8 mouse cellular contexts compared by ENCODE assay signal in genomic region chr14:121361319-121362114, GRCm38 (mm10). TPM values are rescaled to one million over a fixed set of nuclear protein-coding genes. Genes with fewer than 3 reads are reported as not detected.
DNase-seq lines count a peak whose midpoint lies in the region; ATAC-seq lines count a peak whose summit lies in the region.

No protein-coding gene starts in this region.

- H3K4me3 ChIP-seq in intestine, embryonic 15.5 days (replicated peaks) = no peak overlapping the region
- H3K4me3 ChIP-seq in midbrain, embryonic 15.5 days = no peak overlapping the region

- H3K27me3 ChIP-seq in intestine, embryonic 15.5 days (replicated peaks) = no peaks in the 10 kb centered on the region
- no peaks in the 10 kb centered on the region for H3K27me3 ChIP-seq in midbrain, embryonic 15.5 days (replicated peaks)

- H3K36me3 ChIP-seq in intestine, embryonic 15.5 days = no peaks in the 10 kb centered on the region
- H3K36me3 ChIP-seq in midbrain, embryonic 15.5 days (replicated peaks) = no peaks in the 10 kb centered on the region

- ATAC-seq in CD4-positive, CD25-positive, alpha-beta regulatory T cell, adult 4 months = peak; percentile 21
- peak; percentile 51 for ATAC-seq in intestine, embryonic 15.5 days
- no peak for ATAC-seq in midbrain, embryonic 15.5 days (replicated peaks)

- H3K4me2 ChIP-seq in intestine, embryonic 15.5 days (replicated peaks) = no peak overlapping the region
- no peak overlapping the region for H3K4me2 ChIP-seq in midbrain, embryonic 15.5 days

- H3K4me1 ChIP-seq in intestine, embryonic 15.5 days (replicated peaks) = peaks cover 71% of the 10 kb centered on the region
- peaks cover 15% of the 10 kb centered on the region for H3K4me1 ChIP-seq in midbrain, embryonic 15.5 days

- DNase-seq in NIH3T3 (ENCODE audit: low read depth) = peak; percentile 79
- DNase-seq in gastrocnemius, adult 8-10 months (ENCODE audit: low spot score in 2 of 2) = peak; percentile 57 to 74
- peak; percentile 78 for DNase-seq in lung, postnatal 14 days
- no peak for DNase-seq in right cerebral cortex, adult 2 months (ENCODE audit: low spot score in 2 of 2)
- DNase-seq in embryo, embryonic 10.5 days (ENCODE audit: low spot score) = no peak

- H3K27ac ChIP-seq in intestine, embryonic 15.5 days = no peak overlapping the region
- H3K27ac ChIP-seq in midbrain, embryonic 15.5 days = no peak overlapping the region

- no peaks in the 10 kb centered on the region for H3K9me3 ChIP-seq in intestine, embryonic 15.5 days
- no peaks in the 10 kb centered on the region for H3K9me3 ChIP-seq in midbrain, embryonic 15.5 days

- H3K9ac ChIP-seq in intestine, embryonic 15.5 days = no peak overlapping the region
- no peak overlapping the region for H3K9ac ChIP-seq in midbrain, embryonic 15.5 days

- WGBS in intestine, embryonic 15.5 days = 61% methylated on average over 17 of the region's 17 CpGs
- 88% methylated on average over 17 of the region's 17 CpGs for WGBS in midbrain, embryonic 15.5 days

RNA-seq across cellular contexts. Expression of gene Stk24, which starts 18.3 kb away (rescaled TPM):
- polyA plus RNA-seq in CD4-positive, CD25-positive, alpha-beta regulatory T cell, adult 4 months (2017; shearing (Covaris generic)) = 10 to 100 TPM; 63.3 to 68.7 TPM
- total RNA-seq in gastrocnemius, adult 8-10 months (2022) = 10 to 100 TPM; 25.2 to 34.5 (median 31.9) TPM
- 41.3 and 43.7 TPM in 2 replicates for polyA plus RNA-seq in intestine, embryonic 15.5 days (2015; fragmentation: Nextera tagmentation; extraction: Ambion mirVana)
- polyA plus RNA-seq in midbrain, embryonic 15.5 days (2015; fragmentation: Nextera tagmentation; extraction: Ambion mirVana) = 18.5 and 18.6 TPM in 2 replicates

Comparison
In these comparisons a context has a peak if more than half of its experiments do, and no peak if none do; other contexts are left out.
1. DNase-seq: peak in NIH3T3 (single experiment), gastrocnemius, adult 8-10 months (2 of 2) and lung, postnatal 14 days (single experiment); none in right cerebral cortex, adult 2 months (0 of 2) and embryo, embryonic 10.5 days (single experiment).